Mouse (Mus musculus): ENCODE data around the gene Hhipl1. TPM values are rescaled to one million over a fixed set of nuclear protein-coding genes. Genes with fewer than 3 reads are reported as not detected.

Gene Hhipl1
- total RNA-seq (2021), result 1 to 10 TPM; 6.9 to 7.1 TPM

DNA sequence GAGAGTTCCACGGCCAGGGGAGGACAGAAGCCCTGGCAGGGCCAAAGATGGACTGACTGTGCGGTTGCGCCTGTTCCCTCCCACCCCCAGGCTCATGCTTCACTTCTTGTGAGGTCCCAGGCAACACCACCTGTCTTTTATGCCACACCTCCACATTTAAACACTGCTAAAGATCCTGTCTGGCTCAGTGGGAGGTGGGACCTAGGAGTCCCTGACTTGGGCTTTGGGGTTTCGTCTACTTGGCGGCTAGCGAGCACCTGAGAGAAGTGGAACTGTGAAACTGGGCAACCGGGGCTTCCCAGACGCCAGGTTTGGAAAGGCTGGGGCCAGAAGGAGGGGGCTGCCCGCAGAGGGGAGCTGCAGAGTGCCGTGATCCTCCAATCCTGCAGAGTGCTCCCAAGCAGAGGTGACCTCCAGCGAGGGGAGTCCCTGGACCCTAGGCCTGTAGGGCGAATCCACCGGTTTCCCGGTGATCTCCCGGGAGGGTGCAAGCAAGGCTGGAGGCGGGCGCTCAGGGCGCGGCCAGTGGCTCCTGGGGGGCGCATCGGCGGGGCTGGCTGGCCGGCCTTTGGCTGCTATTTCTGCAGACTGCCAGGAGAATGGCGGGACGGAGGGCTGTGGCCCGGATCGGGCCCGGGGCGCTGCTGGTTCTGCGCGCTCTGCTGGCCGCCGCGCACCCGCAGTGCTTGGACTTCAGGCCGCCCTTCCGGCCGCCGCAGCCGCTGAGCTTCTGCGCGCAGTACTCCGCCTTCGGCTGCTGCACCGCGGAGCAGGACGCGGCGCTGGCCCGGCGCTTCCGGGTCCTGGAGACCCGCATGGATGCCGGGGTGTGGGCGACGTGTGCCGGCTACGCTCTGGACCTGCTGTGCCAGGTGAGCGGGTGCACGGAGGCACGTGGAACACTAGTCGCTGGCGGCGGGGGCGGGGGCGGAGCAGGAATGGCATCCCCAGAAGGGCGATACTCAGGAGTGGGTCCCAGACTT, at the start of gene Hhipl1:
TSS of gene Hhipl1 (plus strand) at position 459 of the 983 bp plus-strand sequence.
- intact Hi-C loops (cut with DNase I), result no loop called here
- DNase-seq (ENCODE audit: low spot score in 2 of 2), result peak; percentile 25 to 42

DNA sequence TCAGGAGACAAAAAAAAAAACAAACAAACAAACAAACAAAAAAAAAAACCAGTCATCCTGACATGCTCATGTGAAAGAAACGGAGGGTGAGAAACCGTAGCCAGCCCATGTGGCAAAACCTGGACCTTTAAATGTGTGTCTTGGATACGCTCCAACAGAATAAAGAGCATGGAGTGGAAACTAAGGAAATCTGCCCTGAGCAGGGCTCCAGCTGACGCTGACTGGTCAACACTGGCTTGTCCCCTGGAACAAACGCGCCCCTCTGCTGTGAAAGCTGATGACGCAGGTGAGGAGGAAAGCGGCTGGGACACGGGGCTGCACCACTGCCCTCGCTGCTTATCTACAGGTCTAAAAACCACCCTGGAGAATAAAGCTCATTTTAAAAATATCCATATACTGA, 49.3 kb upstream of the Hhipl1 start:
- intact Hi-C loops (cut with DNase I), result no loop called here
- DNase-seq (ENCODE audit: low spot score in 2 of 2), result no peak

DNA sequence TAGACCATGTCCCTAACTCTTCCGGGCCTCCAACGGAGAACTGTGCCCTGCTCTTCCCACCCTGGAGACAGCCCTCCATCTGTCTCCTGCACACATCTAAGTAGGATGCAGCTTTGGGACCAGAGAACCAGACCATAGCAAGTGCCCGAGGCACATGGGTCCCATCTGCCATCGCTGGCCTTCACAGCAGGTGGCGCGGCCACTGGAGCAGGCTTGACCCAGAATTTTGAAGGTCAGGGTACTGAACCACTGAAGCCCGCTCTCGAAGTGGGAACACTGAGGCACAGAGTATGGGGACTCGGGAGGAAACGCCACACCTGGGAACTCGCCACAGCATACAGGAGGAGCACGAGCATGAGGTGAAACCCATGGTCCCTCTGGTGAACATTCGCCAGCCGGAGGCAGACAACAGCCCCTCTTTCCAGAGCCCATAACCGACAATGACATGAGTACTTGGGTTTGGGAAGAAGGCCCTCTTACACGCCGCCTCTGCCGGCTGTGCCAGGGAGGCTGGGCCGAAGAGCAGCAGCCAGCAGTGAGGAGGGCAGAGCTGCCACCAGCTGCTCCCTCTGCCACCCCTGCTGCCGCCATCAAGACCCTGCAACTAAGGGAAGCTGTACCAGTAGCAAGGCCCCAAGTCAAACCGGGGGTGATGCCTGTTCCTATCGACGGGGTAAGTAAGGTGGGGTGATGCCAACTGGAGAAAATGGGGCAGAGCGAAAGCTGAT, 46.6 kb upstream of the Hhipl1 start:
- DNase-seq (ENCODE audit: low spot score in 2 of 2), result no peak
- intact Hi-C loops (cut with DNase I), result no loop called here

DNA sequence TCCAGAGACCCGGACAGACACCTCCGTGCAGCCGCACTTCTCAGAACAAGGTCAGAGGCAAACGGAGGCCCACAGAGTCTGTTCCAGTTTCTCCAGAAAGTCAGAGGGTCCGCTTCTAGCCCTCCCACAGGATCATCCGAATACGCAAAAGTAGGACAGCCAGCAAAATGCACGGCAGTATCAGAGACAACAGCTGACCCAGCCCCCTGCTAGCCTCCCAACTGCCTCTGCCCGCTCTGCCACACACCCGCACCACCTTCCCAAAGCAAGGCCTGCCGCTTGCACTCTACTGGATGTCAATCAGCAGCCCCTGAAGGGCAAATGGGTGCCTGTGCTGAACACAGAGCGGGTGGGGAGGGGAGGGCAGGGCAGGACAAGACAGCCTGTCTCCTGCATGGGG, 45.1 kb upstream of the Hhipl1 start:
- intact Hi-C loops (cut with DNase I), result no loop called here
- no peak for DNase-seq (ENCODE audit: low spot score in 2 of 2)

DNA sequence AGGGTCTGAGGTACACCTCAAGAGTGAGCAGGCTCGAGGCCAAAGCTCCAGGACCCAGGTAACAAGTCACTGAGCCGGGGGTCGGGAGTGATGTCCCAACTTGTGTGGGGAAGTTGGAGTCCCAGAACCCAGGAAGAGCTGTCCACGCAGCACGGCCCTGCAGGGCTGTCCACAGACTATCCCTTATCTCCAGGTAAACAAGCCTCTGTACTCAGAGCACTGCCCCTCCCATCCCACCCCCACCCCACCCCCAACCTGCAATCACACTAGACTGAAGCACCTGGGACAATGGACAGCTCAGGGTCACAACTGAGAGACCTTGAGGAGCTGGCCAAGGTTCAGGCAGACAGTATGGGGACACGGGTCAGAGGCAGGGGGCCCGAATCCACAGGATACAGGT, 41.2 kb upstream of the Hhipl1 start:
- no peak for DNase-seq (ENCODE audit: low spot score in 2 of 2)
- intact Hi-C loops (cut with DNase I), result no loop called here

DNA sequence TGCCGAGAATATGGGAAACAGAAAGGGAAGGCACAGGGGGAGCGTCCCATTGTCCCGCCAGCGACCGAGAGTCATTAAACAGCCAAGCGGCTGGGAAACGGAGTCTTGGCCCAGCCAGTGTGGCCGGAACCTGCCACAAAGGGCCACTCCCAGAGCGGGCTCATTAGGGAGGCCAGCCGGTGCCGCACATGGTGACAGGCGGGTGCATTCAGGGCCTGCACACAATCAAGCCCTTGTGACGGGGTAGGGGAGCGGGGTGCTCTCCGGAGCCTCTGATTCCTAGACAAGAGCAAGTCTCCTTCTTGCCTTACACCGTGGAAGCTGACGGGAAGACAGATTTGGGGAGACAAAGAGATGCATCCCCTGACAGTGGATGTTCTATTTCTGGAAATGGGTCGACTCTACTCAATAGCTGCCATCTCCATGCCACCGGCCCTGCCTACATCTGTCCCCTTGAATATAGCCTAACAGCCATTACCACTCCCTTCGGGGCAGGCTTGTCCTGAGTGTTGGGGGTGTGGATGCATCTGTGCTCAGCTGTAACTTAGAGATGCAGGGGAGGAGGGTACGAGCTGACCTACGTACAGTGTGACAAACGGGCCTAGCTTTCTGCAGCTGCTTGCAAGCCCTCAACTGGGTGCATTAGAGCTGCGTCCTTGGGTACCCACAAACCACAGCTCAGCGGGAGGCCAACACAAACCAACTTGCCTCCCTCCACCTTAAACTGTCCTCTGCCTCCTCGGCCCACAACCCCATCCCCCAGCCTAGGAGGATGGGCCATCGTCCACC, 40.0 kb upstream of the Hhipl1 start:
- peak in 1 of 2 experiments; percentile 59 for DNase-seq (ENCODE audit: low spot score in 2 of 2)
- intact Hi-C loops (cut with DNase I), result no loop called here

DNA sequence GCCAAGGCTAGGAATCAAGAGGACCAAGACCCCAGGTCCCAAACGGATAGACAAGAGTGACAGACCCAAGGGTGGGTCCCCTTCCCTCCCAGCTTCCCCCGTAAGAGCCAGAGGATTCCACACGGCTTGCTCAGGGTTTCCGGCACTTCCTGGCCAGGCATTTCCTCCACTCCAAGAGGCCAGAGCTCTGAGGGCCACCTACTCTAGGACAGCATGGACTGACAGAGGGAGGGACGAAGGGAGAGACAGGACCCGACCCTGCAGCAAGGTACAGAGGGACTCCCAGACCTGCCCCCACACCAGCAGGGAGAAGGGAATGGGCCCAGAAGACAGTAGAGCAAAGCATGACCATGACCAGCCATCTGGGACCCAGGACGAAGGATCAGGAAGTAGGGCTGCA, 38.4 kb upstream of the Hhipl1 start:
- no peak for DNase-seq (ENCODE audit: low spot score in 2 of 2)
- intact Hi-C loops (cut with DNase I), result no loop called here

DNA sequence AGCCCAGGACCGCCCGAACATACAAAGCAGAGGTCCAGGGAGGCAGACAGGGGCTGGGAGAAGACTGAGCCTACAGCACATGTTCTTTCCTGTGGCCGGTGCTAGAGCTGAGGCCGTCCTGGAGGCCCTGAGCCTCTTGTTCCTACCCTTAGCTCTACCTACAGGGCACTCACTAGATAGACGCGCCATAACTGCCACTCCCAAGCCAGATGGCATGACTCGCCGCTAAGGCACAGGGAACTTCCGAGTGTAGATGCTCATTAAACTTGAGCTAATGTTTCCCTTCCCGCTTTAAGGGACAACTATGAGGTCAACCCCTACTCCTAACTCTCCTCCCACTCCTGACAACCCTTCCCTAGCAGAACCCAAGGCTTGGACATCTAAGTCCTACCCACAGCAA, 37.1 kb upstream of the Hhipl1 start:
- intact Hi-C loops (cut with DNase I), result no loop called here
- DNase-seq (ENCODE audit: low spot score in 2 of 2), result no peak

DNA sequence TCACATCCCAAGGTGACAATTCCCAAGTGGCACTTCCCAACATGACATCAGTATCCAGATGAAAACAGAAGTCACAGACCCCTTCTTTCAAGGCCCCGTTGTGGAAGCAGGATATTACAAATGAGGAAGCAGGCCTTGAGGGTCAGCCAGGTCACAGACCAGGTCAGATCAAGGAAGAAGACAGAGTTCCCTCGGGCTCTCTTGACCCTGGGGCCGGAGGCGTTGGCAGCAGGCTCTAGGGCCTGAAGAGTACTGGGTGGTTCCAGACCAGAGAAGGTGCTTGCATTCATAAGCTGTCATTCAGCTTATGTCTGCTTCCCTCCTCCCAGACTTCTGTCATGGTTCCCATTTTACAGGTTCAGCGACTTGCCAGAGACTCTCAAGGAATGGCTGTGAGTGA, 36.4 kb upstream of the Hhipl1 start:
- DNase-seq (ENCODE audit: low spot score in 2 of 2), result no peak
- intact Hi-C loops (cut with DNase I), result no loop called here

DNA sequence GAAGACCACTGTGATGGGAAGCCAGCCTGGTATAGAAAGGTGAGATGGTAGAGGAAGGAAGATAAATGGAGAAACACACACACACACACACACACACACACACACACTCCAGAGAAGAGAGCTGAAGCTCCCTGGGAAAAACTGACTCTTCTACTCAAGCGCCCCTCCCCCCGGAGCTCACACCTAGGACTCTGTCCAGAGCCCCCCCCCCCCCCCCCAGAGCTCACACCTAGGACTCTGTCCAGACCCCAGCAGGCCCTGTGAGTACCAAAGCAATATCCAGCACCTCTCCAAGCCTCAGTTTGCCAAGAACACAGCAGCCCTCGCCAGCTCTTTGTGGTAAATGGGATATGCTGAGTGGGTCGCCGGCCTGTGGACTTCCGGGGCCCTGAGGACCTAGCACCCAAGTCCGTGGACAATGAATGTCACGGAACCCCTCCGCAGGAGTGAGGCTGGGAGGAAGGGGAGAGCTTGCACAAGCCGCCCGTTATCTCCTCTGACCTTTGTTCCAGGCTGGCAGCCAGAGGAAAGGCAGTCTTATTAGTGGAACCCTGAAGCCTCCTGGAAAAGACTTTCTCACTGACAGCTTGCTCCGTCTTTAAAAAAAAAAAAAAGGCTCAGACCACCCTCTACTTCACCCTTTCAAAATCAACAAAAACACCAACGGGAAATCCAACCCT, 35.7 kb upstream of the Hhipl1 start:
- intact Hi-C loops (cut with DNase I), result no loop called here
- no peak for DNase-seq (ENCODE audit: low spot score in 2 of 2)

DNA sequence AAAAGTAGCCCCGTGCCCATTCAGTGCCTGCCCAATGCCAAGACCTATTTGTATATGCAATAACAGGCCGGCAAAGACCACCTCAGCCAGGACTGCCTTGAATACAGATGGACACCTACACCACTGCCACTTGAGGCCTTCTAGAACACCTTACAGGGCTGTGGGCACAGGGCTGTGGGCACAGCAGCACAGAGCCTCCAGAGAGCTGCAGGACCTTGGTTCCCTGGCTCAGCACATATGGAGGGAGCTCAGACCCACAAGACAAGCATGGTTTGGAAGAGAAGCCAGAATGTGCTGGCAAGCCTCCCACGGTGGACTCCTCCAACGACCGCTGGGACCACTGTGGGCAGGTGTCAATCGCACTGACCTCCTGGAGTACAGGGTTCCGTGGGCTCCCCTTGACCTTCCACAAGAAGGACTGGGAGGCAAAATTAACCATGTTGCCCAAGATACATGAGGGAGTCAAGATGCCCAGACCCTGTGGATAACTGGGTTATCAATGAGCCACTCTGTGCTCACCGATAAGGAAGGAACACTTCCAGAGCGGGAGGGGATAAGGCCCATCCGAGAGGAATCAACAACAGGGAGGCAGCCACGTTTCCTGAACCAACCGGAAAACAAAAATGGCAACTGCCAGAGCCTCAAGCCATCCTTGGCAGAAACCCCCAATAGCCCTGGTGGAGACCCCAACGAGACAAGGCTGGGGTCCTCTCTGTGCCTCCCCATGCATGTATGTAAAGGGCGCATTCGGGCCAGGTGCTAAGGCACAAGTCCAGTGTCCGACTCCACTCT, 34.5 kb upstream of the Hhipl1 start:
- DNase-seq (ENCODE audit: low spot score in 2 of 2), result no peak
- intact Hi-C loops (cut with DNase I), result no loop called here

DNA sequence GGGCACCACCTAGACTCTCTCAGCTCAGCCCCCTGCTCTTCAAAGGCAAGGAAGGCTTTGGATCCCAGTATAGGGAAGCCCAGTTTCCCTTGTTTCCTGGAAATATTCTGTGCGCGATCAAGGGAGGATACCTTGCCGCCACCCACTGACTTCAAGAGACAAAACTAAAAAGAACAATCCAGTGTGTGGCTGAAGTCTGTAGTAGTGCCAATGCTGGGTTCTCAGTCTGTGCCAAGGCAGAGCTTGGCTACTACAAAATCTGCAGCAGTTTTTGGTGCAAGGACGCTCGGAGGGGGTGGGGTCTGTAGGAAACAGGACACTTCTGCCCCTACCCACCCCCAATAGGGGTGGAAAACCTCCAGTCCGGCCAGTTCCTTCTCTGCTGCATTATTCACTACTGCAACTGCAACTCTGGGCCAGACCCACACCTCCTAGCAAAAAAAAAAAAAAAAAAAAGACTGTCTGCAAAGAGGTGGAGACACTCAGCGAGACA, 33.9 kb upstream of the Hhipl1 start:
- DNase-seq (ENCODE audit: low spot score in 2 of 2), result peak in 1 of 2 experiments; percentile 31
- intact Hi-C loops (cut with DNase I), result no loop called here

DNA sequence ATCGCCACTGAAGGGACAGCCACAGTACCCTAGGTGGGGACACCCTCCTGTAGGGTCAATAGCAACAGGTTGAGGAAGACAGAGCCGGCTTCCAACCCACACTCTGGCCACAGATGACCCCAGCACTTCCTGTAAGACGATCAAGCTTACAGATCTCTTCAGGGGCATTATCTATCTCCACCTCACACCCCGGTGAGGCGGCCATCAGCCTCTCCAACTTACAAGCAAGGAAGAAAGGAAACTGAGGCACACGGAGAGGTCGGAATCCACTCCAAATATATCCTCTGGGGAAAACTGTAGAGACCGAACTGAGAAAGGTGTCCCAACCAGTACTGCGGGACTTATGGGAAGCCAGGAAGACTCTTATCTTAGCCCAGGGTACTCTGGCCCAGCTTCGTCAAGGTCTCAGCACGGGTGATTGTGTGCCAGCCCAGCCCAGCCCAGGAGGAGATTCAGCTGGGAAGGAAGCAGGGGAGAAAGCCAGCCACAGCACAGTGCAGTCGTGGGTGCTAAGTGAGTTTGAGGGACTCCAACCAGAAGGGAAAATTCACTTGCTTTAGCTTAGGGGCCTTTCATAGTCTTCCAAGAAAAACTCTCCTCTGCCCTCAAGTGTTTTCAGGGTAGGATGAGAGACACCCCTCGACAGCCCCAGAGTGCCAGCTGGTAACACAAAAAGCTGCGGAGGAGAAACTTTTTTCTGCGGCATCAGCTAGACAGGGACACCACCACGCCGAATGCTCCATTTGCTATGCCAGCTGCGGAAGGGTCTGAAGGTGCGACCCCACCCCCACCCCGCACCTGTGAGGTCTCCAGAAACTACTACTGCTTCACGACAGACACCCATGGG, 32.4 kb upstream of the Hhipl1 start:
- DNase-seq (ENCODE audit: low spot score in 2 of 2), result no peak
- intact Hi-C loops (cut with DNase I), result loop anchor here (2.0 kb wide), 2 partner anchors 37 to 55 kb away; no protein-coding TSS in a partner anchor

DNA sequence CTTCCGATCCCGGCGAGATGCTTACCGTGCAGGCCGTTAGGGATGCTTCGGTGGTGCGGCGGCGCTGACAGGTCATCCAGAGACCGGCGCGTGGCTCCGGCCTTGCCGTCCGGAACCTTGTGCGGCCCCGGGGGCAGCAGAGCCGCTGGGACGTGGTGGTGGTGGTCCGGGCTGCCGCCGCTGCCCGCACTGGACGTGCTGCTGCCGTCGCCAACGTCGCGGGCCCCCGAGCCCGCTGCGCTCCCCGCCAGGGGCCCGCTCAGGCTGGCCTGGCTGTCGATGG, 31.8 kb upstream of the Hhipl1 start:
- intact Hi-C loops (cut with DNase I), result loop anchor here (2.0 kb wide), 2 partner anchors 37 to 55 kb away; no protein-coding TSS in a partner anchor
- no peak for DNase-seq (ENCODE audit: low spot score in 2 of 2)

DNA sequence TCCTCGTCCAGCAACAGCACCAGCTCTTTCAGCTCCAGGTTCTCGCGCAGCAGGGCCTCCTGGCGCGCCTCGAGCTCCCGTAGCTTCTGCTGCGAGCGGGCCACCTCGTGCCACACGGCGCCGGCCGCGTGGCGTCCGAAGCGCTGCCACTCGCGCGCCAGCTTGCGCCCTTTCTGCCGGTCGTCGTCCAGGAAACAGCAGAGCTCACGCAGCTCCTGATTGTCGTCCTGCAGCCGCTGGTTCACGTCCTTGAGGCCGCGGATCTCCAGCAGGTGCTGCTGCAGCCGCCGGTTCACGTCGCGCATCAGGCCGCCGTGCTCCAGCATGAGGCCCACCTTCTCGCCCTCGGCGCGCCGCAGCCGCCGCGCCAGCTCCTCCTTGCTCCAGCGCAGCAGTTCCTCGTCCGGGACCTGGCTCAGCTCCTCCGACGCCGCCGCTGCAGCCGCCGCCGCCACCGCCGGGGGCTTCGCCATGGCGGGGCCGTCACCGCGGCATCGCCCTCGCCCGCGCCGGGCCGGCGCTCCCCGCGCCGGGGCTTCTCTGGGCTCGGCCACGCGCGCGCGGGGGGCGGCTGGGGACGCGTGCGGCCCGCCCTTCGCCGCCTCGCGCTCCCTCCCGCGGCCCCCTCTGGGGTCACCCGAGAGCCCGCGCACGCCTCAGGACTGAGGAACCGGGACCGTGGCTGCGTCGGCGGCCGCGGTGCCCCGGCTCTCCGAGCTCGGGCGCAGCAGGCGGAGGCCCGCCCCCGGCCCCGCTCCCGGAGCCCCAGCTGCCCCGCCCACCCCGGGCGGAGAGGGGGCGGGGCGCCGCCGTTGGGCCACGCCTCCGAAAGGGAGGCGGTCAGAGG, 31.2 kb upstream of the Hhipl1 start, which contains the start of gene Ccdc85c:
TSS of gene Ccdc85c (minus strand) at position 765 of the 847 bp plus-strand sequence.
- DNase-seq (ENCODE audit: low spot score in 2 of 2), result peak; percentile 30 to 61
- intact Hi-C loops (cut with DNase I), result loop anchor here (2.0 kb wide), 2 partner anchors 38 to 56 kb away; no protein-coding TSS in a partner anchor

DNA sequence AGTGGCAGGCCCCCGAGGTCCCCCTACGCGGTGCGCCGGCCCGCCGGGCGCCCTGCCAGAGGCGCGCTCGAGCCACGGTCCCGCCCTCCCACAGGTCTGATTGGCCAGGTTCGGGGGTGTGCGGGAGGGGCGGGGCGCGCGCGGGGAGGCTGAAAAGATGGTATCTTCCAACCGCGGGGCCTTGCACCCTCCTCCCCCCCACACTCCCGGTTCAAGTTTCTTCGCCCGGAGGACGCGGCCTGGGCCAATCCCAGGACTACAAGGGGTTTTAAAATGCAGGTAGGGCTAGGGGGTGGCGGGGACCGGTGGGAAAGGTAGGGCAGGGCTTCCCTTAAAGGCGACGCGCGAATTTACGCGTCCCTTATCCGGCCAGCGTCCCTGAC, 30.6 kb upstream of the Hhipl1 start:
- intact Hi-C loops (cut with DNase I), result loop anchor here (2.0 kb wide), 2 partner anchors 39 to 57 kb away; no protein-coding TSS in a partner anchor
- DNase-seq (ENCODE audit: low spot score in 2 of 2), result peak; percentile 97 to 98

Measured in left cerebral cortex, postnatal 25 days (tissue).